Mouse (Mus musculus): ENCODE measurements around the gene Vmn2r59. TPM values are rescaled to one million over a fixed set of nuclear protein-coding genes. Genes with fewer than 3 reads are reported as not detected.
"Not testable (repeated sequence)": the region's sequence is repeated elsewhere in the genome, so short reads cannot be mapped to it uniquely, and the experiment has no call there.

Gene Vmn2r59
- polyA plus RNA-seq (2015; fragmentation: Nextera tagmentation; extraction: Ambion mirVana) = not detected in 2 replicates

- Histone ChIP-seq H3K9me3 (replicated peaks; ENCODE audit: control insufficient read depth, low read length) (no peaks in the 10 kb centered on the region), H3K4me3 (ENCODE audit: low read depth, low read length) (no peak within 1 kb of the TSS)
- ATAC-seq (ENCODE audit: low read depth) = no peak
Observed at GRCm38 (mm10) chr7:42058923-42059322, at the start of gene Vmn2r59. Vmn2r59 (minus strand) TSS chr7:42059023.

GRCm38 (mm10) chr7:42107470-42107869 lies 48.6 kb upstream of the Vmn2r59 start, which contains the start of gene Vmn2r60:
Vmn2r60 (plus strand) TSS chr7:42107770.
- no peak within 1 kb of the TSS for H3K4me3 ChIP-seq (ENCODE audit: low read depth, low read length)
- H3K9ac ChIP-seq (ENCODE audit: low read depth, low read length) = no peak within 1 kb of the TSS
- H3K27me3 ChIP-seq (ENCODE audit: control insufficient read depth, insufficient read depth, low read depth, low read length) = no peaks in the 10 kb centered on the region
- H3K36me3 ChIP-seq (ENCODE audit: control insufficient read depth, insufficient read depth) = no peaks in the 10 kb centered on the region
- no peak within 1 kb of the TSS for H3K27ac ChIP-seq (ENCODE audit: low read length)
- H3K9me3 ChIP-seq (replicated peaks; ENCODE audit: control insufficient read depth, low read length) = no peaks in the 10 kb centered on the region
- no peak within 1 kb of the TSS for H3K4me2 ChIP-seq (ENCODE audit: low read depth, low read length)
- ATAC-seq (ENCODE audit: low read depth) = no peak
- WGBS (ENCODE audit: insufficient replicate concordance) = 52% methylated on average over 2 of the region's 2 CpGs
- H3K4me1 ChIP-seq (ENCODE audit: control insufficient read depth, low read depth, low read length) = no peaks in the 10 kb centered on the region

More at GRCm38 (mm10) chr7:42058923-42059322, at the start of gene Vmn2r59:
- no peaks in the 10 kb centered on the region for H3K4me1 ChIP-seq (ENCODE audit: control insufficient read depth, low read depth, low read length)
- H3K27me3 ChIP-seq (ENCODE audit: control insufficient read depth, insufficient read depth, low read depth, low read length) = no peaks in the 10 kb centered on the region
- H3K9ac ChIP-seq (ENCODE audit: low read depth, low read length) = no peak within 1 kb of the TSS
- H3K36me3 ChIP-seq (ENCODE audit: control insufficient read depth, insufficient read depth) = no peaks in the 10 kb centered on the region
- H3K4me2 ChIP-seq (ENCODE audit: low read depth, low read length) = no peak within 1 kb of the TSS
- no peak within 1 kb of the TSS for H3K27ac ChIP-seq (ENCODE audit: low read length)

DNA sequence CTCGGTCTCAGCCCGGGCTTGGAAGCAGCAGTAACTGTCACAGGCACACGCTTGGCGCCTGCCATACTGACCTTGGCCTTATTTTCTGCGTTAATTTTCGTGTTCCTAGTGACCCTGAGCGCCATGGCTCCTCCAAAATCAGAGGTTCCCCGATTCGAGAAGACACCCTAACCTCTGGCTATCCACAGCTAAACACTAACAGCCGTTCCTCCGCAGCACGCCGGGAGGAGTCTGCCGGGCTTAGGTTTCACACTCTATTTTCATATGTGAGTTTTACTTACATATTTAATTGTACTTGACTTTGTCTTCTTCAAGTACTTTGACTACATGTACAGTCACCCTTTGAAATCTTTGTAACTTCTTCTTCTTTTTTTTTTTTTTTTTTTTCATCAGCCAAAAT lies 48.2 kb upstream of the Vmn2r59 start:
- not testable (repeated sequence) for H3K27ac ChIP-seq (ENCODE audit: low read length); H3K36me3 ChIP-seq (ENCODE audit: control insufficient read depth, insufficient read depth); H3K4me3 ChIP-seq (ENCODE audit: low read depth, low read length); H3K4me1 ChIP-seq (ENCODE audit: control insufficient read depth, low read depth, low read length); H3K9ac ChIP-seq (ENCODE audit: low read depth, low read length); H3K27me3 ChIP-seq (ENCODE audit: control insufficient read depth, insufficient read depth, low read depth, low read length); H3K4me2 ChIP-seq (ENCODE audit: low read depth, low read length); H3K9me3 ChIP-seq (replicated peaks; ENCODE audit: control insufficient read depth, low read length)
- 68% methylated on average over 10 of the region's 14 CpGs for WGBS (ENCODE audit: insufficient replicate concordance)
- ATAC-seq (ENCODE audit: low read depth) = 0 out of 2 replicates have a peak, but pooled peaks have one; percentile 35

Other genes starting within 250 kb of the Vmn2r59 start
- not detected in 2 replicates for gene Vmn2r58, start 186.3 kb downstream of the Vmn2r59 start, polyA plus RNA-seq (2015; fragmentation: Nextera tagmentation; extraction: Ambion mirVana)
- gene Vmn2r60, start 48.7 kb upstream of the Vmn2r59 start, polyA plus RNA-seq (2015; fragmentation: Nextera tagmentation; extraction: Ambion mirVana) = not detected in 2 replicates
- gene Vmn2r61, start 201.0 kb upstream of the Vmn2r59 start, polyA plus RNA-seq (2015; fragmentation: Nextera tagmentation; extraction: Ambion mirVana) = not detected in 2 replicates

Data from liver, embryonic 16.5 days (tissue).